Mouse (Mus musculus) heart, embryonic 15.5 days (tissue): ENCODE measurements at regions not wholly inside any gene's neighbourhood (a gene's known extent, or its start where the extent isn't known, plus 50 kb on each side); places are given as distances from the start of the nearest gene placed in this dataset.

Experiments
- ATAC-seq: fragments of 200-750 bp; cut with Nextera tagmentation; replicated peaks from 2 replicates; pipeline ENCODE4 v1.8.0; 2017; ENCODE audit warnings: low read depth, moderate TSS enrichment; ENCODE audit not compliant: insufficient number of reproducible peaks, insufficient read depth, low FRiP score
- H3K27ac ChIP-seq: fragments of 300-500 bp; sonication (generic); 2 replicates; pipeline ENCODE4 v1.5.1; 2015; ENCODE audit warnings: mild to moderate bottlenecking, inconsistent platforms
- H3K27me3 ChIP-seq: fragments of 300-500 bp; sonication (generic); 2 replicates; pipeline ENCODE4 v1.6.1; 2015; ENCODE audit warnings: inconsistent platforms
- H3K36me3 ChIP-seq: fragments of 300-500 bp; sonication (generic); 2 replicates; pipeline ENCODE4 v1.6.1; 2015; ENCODE audit warnings: mild to moderate bottlenecking, inconsistent platforms
- H3K4me1 ChIP-seq: fragments of 300-500 bp; sonication (generic); replicated peaks from 2 replicates; pipeline ENCODE4 v1.6.1; 2015; ENCODE audit warnings: inconsistent platforms
- H3K4me2 ChIP-seq: fragments of 300-500 bp; sonication (generic); 2 replicates; pipeline ENCODE4 v1.6.1; 2015; ENCODE audit warnings: inconsistent platforms, mild to moderate bottlenecking, moderate library complexity
- H3K4me3 ChIP-seq: fragments of 300-500 bp; sonication (generic); 2 replicates; pipeline ENCODE4 v1.5.1; 2015; ENCODE audit warnings: mild to moderate bottlenecking, inconsistent platforms
- H3K9ac ChIP-seq: fragments of 300-500 bp; sonication (generic); 2 replicates; pipeline ENCODE4 v1.6.1; 2015; ENCODE audit warnings: mild to moderate bottlenecking, inconsistent platforms
- H3K9me3 ChIP-seq: fragments of 300-500 bp; sonication (generic); replicated peaks from 2 replicates; pipeline ENCODE4 v1.6.1; 2016; ENCODE audit warnings: inconsistent platforms
- WGBS: fragments of 180-500 bp; shearing (Covaris S2); methylation state at CpG from one replicate; pipeline ENCODE4 v1.1.7; 2015; ENCODE audit warnings: mixed read lengths; 5-methylcytosine and 5-hydroxymethylcytosine counted together

- Histone ChIP-seq H3K9me3 (no peaks in the 10 kb centered on the region), H3K4me3 (no peak overlapping the region), H3K27ac (no peak overlapping the region), H3K27me3 (no peaks in the 10 kb centered on the region), H3K9ac (no peak overlapping the region), H3K36me3 (no peaks in the 10 kb centered on the region), H3K4me2 (no peak overlapping the region), H3K4me1 (peaks cover 8% of the 10 kb centered on the region)
- 66% methylated on average over 10 of the region's 10 CpGs for WGBS
- no peak for ATAC-seq
These were observed 244.6 kb downstream of the Fign start for GRCm38 (mm10) chr2:63853226-63853625.

GRCm38 (mm10) chr2:63852287-63852686 lies 245.6 kb downstream of the Fign start:
- no peak overlapping the region for H3K4me2 ChIP-seq
- H3K9me3 ChIP-seq: no peaks in the 10 kb centered on the region
- no peaks in the 10 kb centered on the region for H3K27me3 ChIP-seq
- 70% methylated on average over 6 of the region's 6 CpGs for whole genome bisulfite sequencing
- H3K36me3 ChIP-seq: no peaks in the 10 kb centered on the region
- H3K9ac ChIP-seq: no peak overlapping the region
- H3K4me3 ChIP-seq: no peak overlapping the region
- H3K4me1 ChIP-seq: peaks cover 8% of the 10 kb centered on the region
- no peak for ATAC-seq
- H3K27ac ChIP-seq: no peak overlapping the region

DNA sequence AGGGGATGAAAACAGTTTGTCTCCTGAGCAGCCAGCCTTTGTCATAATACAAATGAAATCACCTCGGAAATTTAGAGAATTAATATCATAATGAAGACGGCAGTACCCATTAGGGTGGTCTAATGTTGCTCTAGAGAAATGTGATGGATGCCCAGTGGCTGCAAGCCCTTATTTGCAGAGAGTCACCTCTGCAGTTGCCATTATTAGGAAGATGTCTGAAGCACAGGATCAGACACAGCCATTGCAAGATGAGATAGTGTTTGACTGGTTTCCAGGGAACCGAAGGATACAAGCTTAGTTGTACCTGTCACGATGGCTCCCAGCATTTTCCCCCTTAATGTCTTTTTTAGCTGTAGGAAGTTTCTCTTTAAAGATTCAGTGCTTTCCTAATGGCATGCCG lies 247.8 kb downstream of the Fign start:
- H3K4me1 ChIP-seq: peaks cover 8% of the 10 kb centered on the region
- no peak overlapping the region for H3K4me2 ChIP-seq
- ATAC-seq: no peak
- no peaks in the 10 kb centered on the region for H3K9me3 ChIP-seq
- H3K36me3 ChIP-seq: no peaks in the 10 kb centered on the region
- no peak overlapping the region for H3K4me3 ChIP-seq
- no peak overlapping the region for H3K9ac ChIP-seq
- WGBS: 69% methylated on average over 5 of the region's 5 CpGs
- H3K27me3 ChIP-seq: no peaks in the 10 kb centered on the region
- no peak overlapping the region for H3K27ac ChIP-seq

GRCm38 (mm10) chr2:63849486-63849885 lies 248.4 kb downstream of the Fign start:
- H3K9me3 ChIP-seq: no peaks in the 10 kb centered on the region
- ATAC-seq: no peak

DNA sequence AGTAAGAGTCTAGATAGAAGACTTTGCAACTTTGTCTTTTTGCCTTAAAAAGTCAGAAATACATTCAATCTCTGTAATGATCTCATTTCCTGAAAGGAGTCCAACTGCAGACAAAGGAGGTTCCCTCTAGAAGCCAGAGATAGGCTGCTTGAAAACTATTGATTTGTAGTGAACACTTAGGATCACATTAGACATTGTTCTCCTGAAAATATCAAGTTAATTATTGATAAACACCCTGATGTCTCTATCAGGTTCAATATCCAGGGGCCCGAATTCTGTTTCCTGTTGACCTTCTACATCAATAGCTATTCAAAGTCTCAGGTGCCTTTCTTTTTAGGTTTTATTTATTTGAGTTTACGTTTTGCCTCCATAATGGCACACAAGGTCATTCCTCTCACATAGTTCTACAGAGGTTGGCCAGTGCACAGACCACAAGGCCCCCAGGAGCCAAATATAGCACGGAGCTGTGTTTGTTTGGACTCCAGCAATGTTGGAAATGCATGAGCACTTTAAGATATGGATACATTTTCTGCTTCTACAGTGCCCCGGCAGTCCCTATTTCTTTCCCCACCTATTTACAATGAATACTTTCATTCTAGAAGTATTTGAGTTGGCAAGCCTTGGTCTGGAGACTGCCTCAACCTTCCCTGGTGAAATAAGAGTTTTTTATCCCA lies 265.7 kb downstream of the Fign start:
- peaks cover 23% of the 10 kb centered on the region for H3K4me1 ChIP-seq
- no peaks in the 10 kb centered on the region for H3K27me3 ChIP-seq
- no peak overlapping the region for H3K4me2 ChIP-seq
- WGBS: 39% methylated on average over 4 of the region's 4 CpGs
- peak; percentile 72; the same call in 1 of the 2 replicates for ATAC-seq
- no peak overlapping the region for H3K9ac ChIP-seq
- no peaks in the 10 kb centered on the region for H3K9me3 ChIP-seq
- H3K36me3 ChIP-seq: no peaks in the 10 kb centered on the region
- H3K27ac ChIP-seq: peak overlapping the region; percentile 70
- H3K4me3 ChIP-seq: no peak overlapping the region

More at GRCm38 (mm10) chr2:63849486-63849885, 248.4 kb downstream of the Fign start:
- peaks cover 8% of the 10 kb centered on the region for H3K4me1 ChIP-seq
- H3K27ac ChIP-seq: no peak overlapping the region
- WGBS: 77% methylated on average over 6 of the region's 6 CpGs
- no peaks in the 10 kb centered on the region for H3K36me3 ChIP-seq
- no peak overlapping the region for H3K4me2 ChIP-seq
- H3K27me3 ChIP-seq: no peaks in the 10 kb centered on the region
- no peak overlapping the region for H3K9ac ChIP-seq
- no peak overlapping the region for H3K4me3 ChIP-seq

DNA sequence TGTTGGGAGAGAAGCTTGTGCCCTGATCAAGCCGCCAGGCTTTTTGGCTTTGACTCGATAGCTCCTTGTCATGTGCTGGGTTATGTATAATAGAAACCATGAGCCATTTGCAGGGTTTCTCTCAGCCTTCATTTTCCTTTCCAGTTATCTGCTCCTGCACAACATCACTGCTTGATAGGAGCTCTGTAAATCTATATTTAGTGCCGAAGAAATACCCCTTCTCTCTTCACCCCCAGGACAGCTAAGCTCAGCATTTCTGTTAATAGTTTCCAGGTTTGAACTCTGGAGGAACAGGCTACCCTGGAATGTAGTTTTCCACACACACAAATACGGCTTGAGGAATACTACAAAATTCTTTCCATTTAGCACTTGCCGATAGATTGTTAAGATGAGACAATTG lies 267.4 kb downstream of the Fign start:
- Histone ChIP-seq H3K36me3 (no peaks in the 10 kb centered on the region), H3K4me2 (no peak overlapping the region), H3K4me3 (no peak overlapping the region), H3K27ac (peak overlapping the region; percentile 67), H3K27me3 (no peaks in the 10 kb centered on the region), H3K9ac (no peak overlapping the region), H3K9me3 (no peaks in the 10 kb centered on the region), H3K4me1 (peaks cover 23% of the 10 kb centered on the region)
- no peak for ATAC-seq
- WGBS: 32% methylated on average over 5 of the region's 5 CpGs

DNA sequence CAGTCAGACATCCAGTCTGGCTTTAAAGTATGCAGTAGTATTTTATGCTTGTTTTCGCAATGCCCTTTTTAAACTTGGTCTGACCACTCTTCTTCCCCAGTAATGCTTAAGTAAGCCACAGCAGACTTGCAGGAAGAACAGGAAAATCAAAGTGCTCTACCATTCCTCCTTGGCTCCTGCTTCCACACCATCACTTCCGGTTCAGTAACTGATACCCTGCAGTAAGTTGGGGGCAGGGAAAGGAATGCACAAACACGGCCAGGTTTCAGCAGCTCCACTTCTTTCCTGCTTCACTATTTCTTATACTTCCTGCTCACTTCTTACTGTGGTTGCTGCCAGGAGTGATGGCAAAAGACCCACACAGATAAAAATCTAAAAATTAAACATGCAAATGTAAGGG lies 269.2 kb downstream of the Fign start:
- H3K27ac ChIP-seq: no peak overlapping the region
- H3K27me3 ChIP-seq: no peaks in the 10 kb centered on the region
- no peak for ATAC-seq
- no peak overlapping the region for H3K9ac ChIP-seq
- no peak overlapping the region for H3K4me2 ChIP-seq
- no peak overlapping the region for H3K4me3 ChIP-seq
- no peaks in the 10 kb centered on the region for H3K36me3 ChIP-seq
- 36% methylated on average over 3 of the region's 3 CpGs for WGBS
- no peaks in the 10 kb centered on the region for H3K9me3 ChIP-seq
- H3K4me1 ChIP-seq: peaks cover 23% of the 10 kb centered on the region

DNA sequence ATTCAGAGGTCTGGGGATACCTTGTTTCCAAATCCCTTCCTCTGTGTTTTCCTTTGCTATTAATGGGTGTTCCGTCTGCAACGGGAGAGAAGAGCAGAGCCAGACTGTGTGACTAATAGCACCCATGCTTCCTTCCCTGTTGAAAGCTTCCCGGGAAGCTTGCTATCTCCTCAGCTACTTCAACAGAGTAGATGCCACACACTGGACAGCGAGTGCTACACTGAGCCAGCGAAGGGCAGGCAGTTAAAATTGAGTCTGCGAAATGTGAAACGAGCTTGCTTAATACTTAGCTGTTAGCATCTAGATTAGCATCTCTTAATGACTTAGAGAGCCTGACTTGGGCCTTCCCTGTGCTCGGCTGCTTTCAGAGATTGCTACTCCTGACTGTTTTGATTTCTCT lies 278.4 kb downstream of the Fign start:
- Histone ChIP-seq H3K4me3 (0 out of 2 replicates have a peak overlapping the region, but pooled peaks have one; percentile 18), H3K9ac (no peak overlapping the region), H3K36me3 (no peaks in the 10 kb centered on the region), H3K9me3 (no peaks in the 10 kb centered on the region), H3K27ac (no peak overlapping the region), H3K27me3 (no peaks in the 10 kb centered on the region), H3K4me2 (peak overlapping the region; percentile 49), H3K4me1 (no peaks in the 10 kb centered on the region; the same call in 1 of the 2 replicates)
- WGBS: 11% methylated on average over 8 of the region's 8 CpGs
- ATAC-seq: no peak
